Mouse (Mus musculus) MEL (cell line): ENCODE measurements around the gene Hvcn1. TPM values are rescaled to one million over a fixed set of nuclear protein-coding genes. Genes with fewer than 3 reads are reported as not detected.
"Not testable (repeated sequence)": the region's sequence is repeated elsewhere in the genome, so short reads cannot be mapped to it uniquely, and the experiment has no call there.

ENCODE experiments used
- DNase-seq: peaks from one replicate; pipeline ENCODE4 v3.0.0; 2011; ENCODE audit warnings: low read depth, low spot score
- H3K27ac ChIP-seq: 2 replicates; pipeline ENCODE4 v1.5.1; 2012; ENCODE audit warnings: low read depth, mild to moderate bottlenecking, control low read depth, low read length, moderate library complexity; ENCODE audit not compliant: control insufficient read depth
- H3K27me3 ChIP-seq, 2 experiments: fragments of 150-350 bp in 1 of 2; sonication (generic) in 1 of 2; 2 replicates each; pipeline ENCODE4 v1.6.1; 2012; ENCODE audit warnings: low read length in 2 of 2, mild to moderate bottlenecking in 2 of 2, improper control_type of control experiment in 1 of 2, moderate library complexity in 1 of 2; ENCODE audit not compliant: insufficient read depth in 2 of 2, control insufficient read depth in 1 of 2
- H3K36me3 ChIP-seq, 2 experiments: 2 replicates each; pipeline ENCODE4 v1.6.1; 2012 to 2014; ENCODE audit warnings: low read length in 2 of 2, improper control_type of control experiment in 1 of 2, inconsistent platforms in 1 of 2, mild to moderate bottlenecking in 1 of 2; ENCODE audit not compliant: insufficient read depth in 2 of 2, control insufficient read depth in 1 of 2
- H3K4me1 ChIP-seq, 2 experiments: fragments of 150-350 bp in 1 of 2; sonication (generic) in 1 of 2; 2 replicates each; pipeline ENCODE4 v1.6.1; 2012; ENCODE audit warnings: low read length in 2 of 2, improper control_type of control experiment in 1 of 2, mild to moderate bottlenecking in 1 of 2; ENCODE audit not compliant: insufficient read depth in 2 of 2, control insufficient read depth in 1 of 2
- H3K4me3 ChIP-seq, 2 experiments: fragments of 150-350 bp in 1 of 2; sonication (generic) in 1 of 2; 2 replicates each; pipeline ENCODE4 v1.5.1; 2012; ENCODE audit warnings: low read depth in 2 of 2, low read length in 2 of 2, mild to moderate bottlenecking in 2 of 2, moderate library complexity in 2 of 2, control low read depth in 1 of 2, improper control_type of control experiment in 1 of 2; ENCODE audit not compliant: control insufficient read depth in 1 of 2, insufficient read depth in 1 of 2
- H3K79me2 ChIP-seq: 2 replicates; pipeline ENCODE4 v1.6.1; 2012; ENCODE audit warnings: mild to moderate bottlenecking, low read length, moderate library complexity; ENCODE audit not compliant: control insufficient read depth, poor library complexity, insufficient read depth
- H3K9ac ChIP-seq: 2 replicates; pipeline ENCODE4 v1.6.1; 2012; ENCODE audit warnings: low read depth, mild to moderate bottlenecking, control low read depth, low read length, moderate library complexity; ENCODE audit not compliant: control insufficient read depth, poor library complexity, severe bottlenecking
- H3K9me3 ChIP-seq: fragments of 150-350 bp; sonication (generic); replicated peaks from 2 replicates; pipeline ENCODE4 v1.6.1; 2012; ENCODE audit warnings: mild to moderate bottlenecking, low read length, improper control_type of control experiment, moderate library complexity; ENCODE audit not compliant: insufficient read depth
- CHD1 ChIP-seq: IDR thresholded peaks from 2 replicates; pipeline ENCODE4 v1.6.1; 2012; ENCODE audit warnings: low read depth, mild to moderate bottlenecking, inconsistent platforms, low read length, improper control_type of control experiment
- E2F4 ChIP-seq: IDR thresholded peaks from 2 replicates; pipeline ENCODE4 v1.6.1; 2011; ENCODE audit warnings: low read depth, low read length, improper control_type of control experiment, borderline replicate concordance
- ELF1 ChIP-seq: IDR thresholded peaks from 2 replicates; pipeline ENCODE4 v1.6.1; 2014; ENCODE audit warnings: low read depth, mild to moderate bottlenecking, inconsistent platforms, low read length, improper control_type of control experiment, moderate library complexity
- EP300 ChIP-seq, 2 experiments: IDR thresholded peaks; 2 replicates each; pipeline ENCODE4 v1.6.1; 2011; ENCODE audit warnings: improper control_type of control experiment in 2 of 2, low read length in 2 of 2, low read depth in 1 of 2, mild to moderate bottlenecking in 1 of 2
- GABPA ChIP-seq: IDR thresholded peaks from 2 replicates; pipeline ENCODE4 v1.6.1; 2012; ENCODE audit warnings: low read depth, mild to moderate bottlenecking, inconsistent platforms, low read length, improper control_type of control experiment, moderate library complexity
- GATA1 ChIP-seq: IDR thresholded peaks from 2 replicates; pipeline ENCODE4 v1.6.1; 2011; ENCODE audit warnings: low read depth, low read length, improper control_type of control experiment
- KAT2A ChIP-seq: conservative IDR thresholded peaks from 2 replicates; pipeline ENCODE4 v1.6.1; 2012; ENCODE audit warnings: low read depth, low read length, improper control_type of control experiment, inconsistent platforms
- MAFK ChIP-seq: IDR thresholded peaks from 2 replicates; pipeline ENCODE4 v1.6.1; 2011; ENCODE audit warnings: low read depth, mild to moderate bottlenecking, low read length, improper control_type of control experiment, borderline replicate concordance
- MEF2A ChIP-seq: IDR thresholded peaks from 2 replicates; pipeline ENCODE4 v1.6.1; 2014; ENCODE audit warnings: low read depth, mild to moderate bottlenecking, inconsistent platforms, low read length, improper control_type of control experiment; ENCODE audit not compliant: poor library complexity, insufficient replicate concordance, severe bottlenecking; ENCODE audit errors: extremely low read depth
- MXI1 ChIP-seq: IDR thresholded peaks from 2 replicates; pipeline ENCODE4 v1.6.1; 2011; ENCODE audit warnings: mild to moderate bottlenecking, low read depth, low read length, improper control_type of control experiment
- POLR2AphosphoS2 ChIP-seq: IDR thresholded peaks from 2 replicates; pipeline ENCODE4 v1.6.1; 2011; ENCODE audit warnings: low read length, improper control_type of control experiment
- RCOR1 ChIP-seq: IDR thresholded peaks from 2 replicates; pipeline ENCODE4 v1.6.1; 2012; ENCODE audit warnings: low read depth, mild to moderate bottlenecking, inconsistent platforms, low read length, improper control_type of control experiment
- TCF12 ChIP-seq: IDR thresholded peaks from 2 replicates; pipeline ENCODE4 v1.6.1; 2014; ENCODE audit warnings: low read depth, mild to moderate bottlenecking, inconsistent platforms, low read length, improper control_type of control experiment, moderate library complexity
- polyA plus RNA-seq, 2 experiments: library from polyadenylated mRNA; stranded (reverse) in 1 of 2; unstranded in 1 of 2; fragments of >175 nt in 1 of 2; fragments of >200 nt in 1 of 2; gene quantifications; 2 replicates each; pipeline versions ENCODE4 v1.2.1 to v1.2.4; 2012; ENCODE audit warnings: low replicate concordance in 2 of 2, low read depth in 1 of 2; ENCODE audit not compliant: insufficient read length in 2 of 2, insufficient read depth in 1 of 2, missing spikeins in 1 of 2
- total RNA-seq: library from RNA; depleted of rRNA; stranded (reverse); fragments of 300-350 nt; gene quantifications from 2 replicates; pipeline ENCODE4 v1.2.3, GENCODE M21; 2012

Gene Hvcn1
- total and polyA plus RNA-seq, 3 experiments, result 8.4 to 13.5 TPM; not detected in 1

- Histone ChIP-seq H3K9ac (0 out of 2 replicates have a peak overlapping the region, but pooled peaks have one; percentile 22), H3K27me3 (no peaks in the 10 kb centered on the region; a peak in 1 of 4 replicates), H3K4me3 (peak overlapping the region in 1 of 2 experiments; percentile 35; a peak in 1 of 4 replicates), H3K79me2 (no peaks in the 10 kb centered on the region), H3K4me1 (peaks cover 0 to 8% of the 10 kb centered on the region in 2 experiments; a peak in 1 of 4 replicates), H3K36me3 (peaks cover 0 to 9% of the 10 kb centered on the region in 2 experiments; a peak in 2 of 4 replicates), H3K27ac (no peak overlapping the region), H3K9me3 (no peaks in the 10 kb centered on the region)
- TF ChIP-seq ELF1 (0 out of 2 replicates have a peak, but pooled peaks have one; percentile 26), RCOR1 (no peak), GATA1 (0 out of 2 replicates have a peak, but pooled peaks have one; percentile 39), POLR2AphosphoS2 (no peak)
- DNase-seq, result peak; percentile 76
These were observed 26.9 kb upstream of the Hvcn1 start for GRCm38 (mm10) chr5:122179665-122180064.

GRCm38 (mm10) chr5:122184283-122184806 lies 22.3 kb upstream of the Hvcn1 start:
- no peak for DNase-seq
- Histone ChIP-seq H3K4me1 (peaks cover 0 to 4% of the 10 kb centered on the region in 2 experiments; a peak in 1 of 4 replicates), H3K4me3 (no peak overlapping the region), H3K9ac (no peak overlapping the region), H3K27me3 (no peaks in the 10 kb centered on the region; a peak in 1 of 4 replicates), H3K27ac (no peak overlapping the region), H3K36me3 (peaks cover 0 to 5% of the 10 kb centered on the region in 2 experiments; a peak in 1 of 4 replicates), H3K79me2 (no peaks in the 10 kb centered on the region), H3K9me3 (no peaks in the 10 kb centered on the region)
- TF ChIP-seq EP300 (IDR thresholded peaks at IDR 0.05; ENCODE audit: low read depth in 1 of 2, low read length in 2 of 2), result no peak
- no peak for TF ChIP-seq MAFK
- TF ChIP-seq TCF12, result no peak
- TF ChIP-seq MXI1, result no peak
- TF ChIP-seq KAT2A, result no peak
- TF ChIP-seq MEF2A, result no peak
- no peak for TF ChIP-seq E2F4
- no peak for TF ChIP-seq CHD1
- TF ChIP-seq GABPA, result no peak

DNA sequence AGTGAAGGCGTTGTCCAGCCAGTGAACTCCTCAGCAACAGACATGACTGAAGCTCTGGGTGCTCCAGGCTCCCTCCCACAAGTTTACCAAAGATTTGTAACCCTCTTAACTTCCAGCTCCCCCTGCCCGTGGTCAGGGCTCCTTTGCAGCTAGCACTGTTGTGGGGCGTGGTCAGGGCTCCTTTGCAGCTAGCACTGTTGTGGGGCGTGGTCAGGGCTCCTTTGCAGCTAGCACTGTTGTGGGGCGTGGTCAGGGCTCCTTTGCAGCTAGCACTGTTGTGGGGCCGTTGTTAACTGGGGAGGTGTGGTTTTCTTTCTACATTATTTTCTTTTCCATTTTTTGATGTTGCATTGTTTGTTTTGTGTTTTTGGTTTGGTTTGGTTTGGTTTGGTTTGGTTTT lies 21.7 kb upstream of the Hvcn1 start:
- H3K36me3 ChIP-seq, H3K4me1 ChIP-seq, H3K4me3 ChIP-seq, H3K9ac ChIP-seq, H3K27me3 ChIP-seq, H3K79me2 ChIP-seq, DNase-seq, H3K9me3 ChIP-seq, H3K27ac ChIP-seq: not testable (repeated sequence)
